Mouse (Mus musculus) left cerebral cortex, postnatal 25 days (tissue): ENCODE measurements at regions not wholly inside any gene's neighbourhood (a gene's known extent, or its start where the extent isn't known, plus 50 kb on each side); places are given as distances from the start of the nearest gene placed in this dataset.
"Not testable (repeated sequence)": the region's sequence is repeated elsewhere in the genome, so short reads cannot be mapped to it uniquely, and the experiment has no call there.

ENCODE experiments used
- DNase-seq, 2 experiments: peaks; one replicate each; pipeline ENCODE4 v3.0.0; 2022; ENCODE audit warnings: low spot score in 2 of 2, mixed read lengths in 1 of 2
- intact Hi-C: fragments of 180-260 bp; cut with DNase I; formaldehyde crosslinking; loops from one replicate; pipeline ENCODE4 v1.15.1; 2025

- intact Hi-C loops, result no loop called here
Measured at GRCm38 (mm10) chr10:30470831-30471230, 129.7 kb downstream of the Trmt11 start.

GRCm38 (mm10) chr10:30450616-30451015 is 149.9 kb downstream of the Trmt11 start:
- intact Hi-C loops, result no loop called here
- no peak for DNase-seq

More at GRCm38 (mm10) chr10:30470831-30471230, 129.7 kb downstream of the Trmt11 start:
- no peak for DNase-seq

GRCm38 (mm10) chr10:30447057-30447456 is 153.5 kb downstream of the Trmt11 start:
- DNase-seq, result no peak
- intact Hi-C loops, result no loop called here

GRCm38 (mm10) chr10:30446572-30446971 is 154.0 kb downstream of the Trmt11 start:
- intact Hi-C loops, result no loop called here
- peak in 1 of 2 experiments; percentile 19 for DNase-seq

- intact Hi-C loops, result no loop called here
- DNase-seq, result no peak
Measured at GRCm38 (mm10) chr10:30439802-30440201, 160.7 kb downstream of the Trmt11 start.

- DNase-seq, result peak in 1 of 2 experiments; percentile 11
- intact Hi-C loops, result no loop called here
Measured at GRCm38 (mm10) chr10:30426420-30426923, 174.1 kb downstream of the Trmt11 start.

GRCm38 (mm10) chr10:30419391-30420043 is 181.0 kb downstream of the Trmt11 start:
- intact Hi-C loops, result loop anchor here (1.0 kb wide), 2 partner anchors 219 to 886 kb away; partner anchors contain the start of gene Cenpw
- peak; percentile 28 to 43 for DNase-seq

- intact Hi-C loops, result no loop called here
- no peak for DNase-seq
Measured at GRCm38 (mm10) chr10:30416314-30416713, 184.2 kb downstream of the Trmt11 start.

GRCm38 (mm10) chr10:30411736-30412135 is 188.8 kb downstream of the Trmt11 start:
- DNase-seq, result no peak
- intact Hi-C loops, result no loop called here

- DNase-seq, result peak in 1 of 2 experiments; percentile 9
- intact Hi-C loops, result no loop called here
Measured at GRCm38 (mm10) chr10:30405669-30406393, 194.7 kb downstream of the Trmt11 start.

- intact Hi-C loops, result no loop called here
Measured at GRCm38 (mm10) chr10:30370542-30370941, 170.2 kb upstream of the Cenpw start.

GRCm38 (mm10) chr10:30360811-30361210 is 160.5 kb upstream of the Cenpw start:
- intact Hi-C loops, DNase-seq: not testable (repeated sequence)

More at GRCm38 (mm10) chr10:30370542-30370941, 170.2 kb upstream of the Cenpw start:
- DNase-seq, result no peak

- DNase-seq, result no peak
- intact Hi-C loops, result no loop called here
Measured at GRCm38 (mm10) chr10:30359051-30359450, 158.7 kb upstream of the Cenpw start.

GRCm38 (mm10) chr10:30342965-30343478 is 142.7 kb upstream of the Cenpw start:
- intact Hi-C loops, result no loop called here
- peak; percentile 28 to 85 for DNase-seq

GRCm38 (mm10) chr10:30328334-30329014 is 128.1 kb upstream of the Cenpw start:
- no peak for DNase-seq
- intact Hi-C loops, result no loop called here

GRCm38 (mm10) chr10:30327849-30328248 is 127.5 kb upstream of the Cenpw start:
- DNase-seq, result no peak
- intact Hi-C loops, result no loop called here

GRCm38 (mm10) chr10:30326861-30327260 is 126.5 kb upstream of the Cenpw start:
- DNase-seq, result no peak
- intact Hi-C loops, result no loop called here

- DNase-seq, intact Hi-C loops: not testable (repeated sequence)
Measured at GRCm38 (mm10) chr10:30295871-30296270, 95.5 kb upstream of the Cenpw start.

- intact Hi-C loops, result no loop called here
- no peak for DNase-seq
Measured at GRCm38 (mm10) chr10:30281666-30282065, 81.3 kb upstream of the Cenpw start.

- intact Hi-C loops, result no loop called here
- no peak for DNase-seq
Measured at GRCm38 (mm10) chr10:30280451-30280850, 80.1 kb upstream of the Cenpw start.
